Mouse (Mus musculus): ENCODE measurements around the gene 2310034G01Rik. TPM values are rescaled to one million over a fixed set of nuclear protein-coding genes. Genes with fewer than 3 reads are reported as not detected.

The 2310034G01Rik gene
- total and polyA plus RNA-seq, 3 experiments: 1.1 to 1.6 (median 1.4) TPM

DNA sequence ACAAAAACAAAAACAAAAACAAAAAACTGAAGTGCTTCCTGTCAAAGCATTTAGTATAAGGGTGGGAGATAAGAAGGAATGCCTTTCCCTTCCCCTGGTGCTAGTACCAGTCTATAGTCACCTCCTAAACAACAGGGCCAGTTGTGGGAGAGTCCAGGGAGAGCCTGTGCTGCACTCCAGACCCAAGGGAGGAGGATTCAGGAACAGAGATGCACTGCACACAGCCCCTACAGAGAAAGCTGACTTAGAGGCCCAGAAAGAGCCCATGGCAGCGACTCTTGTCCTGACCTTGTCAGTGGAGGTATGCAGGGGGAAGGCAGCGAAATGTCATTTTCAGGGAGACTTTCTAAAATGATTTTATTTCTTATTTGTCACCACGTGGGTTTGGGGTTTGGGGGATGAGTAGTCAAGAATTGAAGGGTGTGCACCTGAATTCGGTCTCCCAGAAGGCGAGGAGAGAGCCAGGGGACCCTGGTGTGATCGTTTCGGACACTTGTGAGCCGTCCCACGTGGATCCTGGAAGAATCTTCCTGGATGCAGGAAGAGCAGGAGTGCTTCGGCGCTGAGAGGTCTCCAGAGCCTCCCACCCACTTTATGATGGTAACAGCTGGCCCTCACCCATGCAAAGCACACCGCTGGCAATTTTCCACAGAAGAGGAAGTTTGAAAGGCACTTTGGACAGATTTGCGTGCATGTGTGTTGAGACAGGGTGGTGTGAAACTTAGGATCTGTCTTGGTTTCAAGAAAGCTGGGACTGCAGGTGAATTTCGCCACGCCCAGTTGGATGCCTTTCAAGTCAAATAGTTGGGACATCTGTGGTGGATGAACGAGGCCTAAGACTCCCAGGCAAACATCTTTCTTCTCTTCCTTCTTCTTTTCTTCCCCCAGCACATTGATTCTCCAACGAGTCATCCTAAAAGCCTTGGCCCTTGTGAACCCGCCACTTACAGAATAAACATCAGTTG, 46.6 kb downstream of the 2310034G01Rik start:
- H3K9me3 ChIP-seq (replicated peaks; ENCODE audit: low read length): no peaks in the 10 kb centered on the region
- no peak for TF ChIP-seq PAX5 (IDR thresholded peaks at IDR 0.05; ENCODE audit: low read length)
- TF ChIP-seq TBP (conservative IDR thresholded peaks at IDR 0.05; ENCODE audit: low read depth, low read length): no peak
- TF ChIP-seq MYC (IDR thresholded peaks at IDR 0.05; ENCODE audit: low read depth, low read length): no peak
- TF ChIP-seq ELF1 (IDR thresholded peaks at IDR 0.05; ENCODE audit: low read depth, low read length): no peak
- no peak for TF ChIP-seq E2F4 (IDR thresholded peaks at IDR 0.05; ENCODE audit: insufficient replicate concordance, low read depth, low read length)
- TF ChIP-seq CHD2 (IDR thresholded peaks at IDR 0.05; ENCODE audit: low read length): no peak; the same call in 1 of the 2 replicates
- no peak for TF ChIP-seq POLR2AphosphoS2 (IDR thresholded peaks at IDR 0.05; ENCODE audit: low read depth, low read length)
- TF ChIP-seq SIN3A (IDR thresholded peaks at IDR 0.05; ENCODE audit: low read length): no peak
- TF ChIP-seq KAT2A (IDR thresholded peaks at IDR 0.05; ENCODE audit: insufficient replicate concordance, low read length): no peak
- TF ChIP-seq RAD21 (IDR thresholded peaks at IDR 0.05; ENCODE audit: low read depth, low read length): no peak
- no peak for TF ChIP-seq MAFK (IDR thresholded peaks at IDR 0.05; ENCODE audit: insufficient replicate concordance, low read length)
- no peak for TF ChIP-seq HCFC1 (IDR thresholded peaks at IDR 0.05; ENCODE audit: low read depth, low read length)
- TF ChIP-seq SMC3 (IDR thresholded peaks at IDR 0.05; ENCODE audit: low read depth, low read length): no peak
- TF ChIP-seq MEF2A (IDR thresholded peaks at IDR 0.05; ENCODE audit: borderline replicate concordance, low read depth, low read length): no peak
- no peak for TF ChIP-seq RCOR1 (conservative IDR thresholded peaks at IDR 0.05; ENCODE audit: low read depth, low read length)
- TF ChIP-seq ZKSCAN1 (IDR thresholded peaks at IDR 0.05; ENCODE audit: borderline replicate concordance, low read depth, low read length): no peak
- TF ChIP-seq POLR2A (IDR thresholded peaks at IDR 0.05; ENCODE audit: low read depth, low read length): no peak
- TF ChIP-seq MXI1 (IDR thresholded peaks at IDR 0.05; ENCODE audit: low read depth, low read length): no peak; the same call in 1 of the 2 replicates
- H3K36me3 ChIP-seq (replicated peaks in 1 of 2; ENCODE audit: control insufficient read depth in 1 of 2, insufficient read depth in 1 of 2, low read length in 1 of 2): peaks cover 19 to 26% of the 10 kb centered on the region in 2 experiments
- H3K4me3 ChIP-seq (replicated peaks in 1 of 3; ENCODE audit: low read depth in 2 of 3, low read length in 2 of 3, poor library complexity in 1 of 3): peak overlapping the region; percentile 50 to 96 (median 71)
- H3K4me2 ChIP-seq (ENCODE audit: insufficient read depth, low read depth, poor library complexity, severe bottlenecking): peak overlapping the region; percentile 77
- peaks cover 8 to 32% of the 10 kb centered on the region in 2 experiments for H3K4me1 ChIP-seq (ENCODE audit: control insufficient read depth in 1 of 2, insufficient read depth in 2 of 2)
- H3K9ac ChIP-seq (ENCODE audit: insufficient read depth, low read depth): peak overlapping the region; percentile 9
- H3K27ac ChIP-seq (ENCODE audit: insufficient read depth, low read depth): peak overlapping the region; percentile 69; the same call in 1 of the 2 replicates
- peak; percentile 20 for DNase-seq (ENCODE audit: extremely low read depth)
- dilution Hi-C loops (cut with MboI; ENCODE audit: extremely low pct_ligation_motif_present, extremely low pct_unique_long_range_greater_than_20kb, low sequenced_read_pairs): no loop called here
- H3K27me3 ChIP-seq (replicated peaks): no peaks in the 10 kb centered on the region
- in situ Hi-C loops (cut with MboI; ENCODE audit: low pct_ligation_motif_present, low pct_unique_long_range_greater_than_20kb, low sequenced_read_pairs): no loop called here
- H3K79me2 ChIP-seq (replicated peaks; ENCODE audit: control insufficient read depth, extremely low read depth, insufficient read depth, poor library complexity, severe bottlenecking): peaks cover 6% of the 10 kb centered on the region

DNA sequence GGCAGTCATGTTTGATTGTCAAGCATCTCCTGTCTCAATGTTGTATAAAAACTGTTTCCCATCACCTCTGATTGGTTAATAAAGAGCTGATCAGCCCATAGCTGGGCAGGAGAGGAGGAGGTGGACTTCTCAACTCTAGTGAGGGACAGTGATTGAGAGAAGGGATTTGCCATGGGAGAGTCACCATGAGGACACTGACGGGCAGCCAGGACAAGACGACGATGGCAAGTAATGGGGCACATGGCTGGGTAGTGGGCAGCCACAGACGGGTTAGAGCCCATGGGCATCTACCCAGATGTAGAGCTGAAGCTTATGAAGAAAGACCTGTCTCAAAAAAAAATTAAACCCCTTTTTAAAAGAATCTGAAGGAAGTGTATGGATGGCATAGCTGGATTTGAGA, 47.6 kb downstream of the 2310034G01Rik start:
- Histone ChIP-seq H3K27ac (ENCODE audit: insufficient read depth, low read depth) (no peak overlapping the region), H3K4me1 (ENCODE audit: control insufficient read depth in 1 of 2, insufficient read depth in 2 of 2) (peaks cover 8 to 31% of the 10 kb centered on the region in 2 experiments), H3K9me3 (replicated peaks; ENCODE audit: low read length) (no peaks in the 10 kb centered on the region), H3K79me2 (replicated peaks; ENCODE audit: control insufficient read depth, extremely low read depth, insufficient read depth, poor library complexity, severe bottlenecking) (peaks cover 6% of the 10 kb centered on the region), H3K9ac (ENCODE audit: insufficient read depth, low read depth) (no peak overlapping the region), H3K27me3 (replicated peaks) (no peaks in the 10 kb centered on the region), H3K4me3 (replicated peaks in 1 of 3; ENCODE audit: low read depth in 2 of 3, low read length in 2 of 3, poor library complexity in 1 of 3) (no peak overlapping the region), H3K4me2 (ENCODE audit: insufficient read depth, low read depth, poor library complexity, severe bottlenecking) (no peak overlapping the region), H3K36me3 (replicated peaks in 1 of 2; ENCODE audit: control insufficient read depth in 1 of 2, insufficient read depth in 1 of 2, low read length in 1 of 2) (peaks cover 9 to 16% of the 10 kb centered on the region in 2 experiments)
- in situ Hi-C loops (cut with MboI; ENCODE audit: low pct_ligation_motif_present, low pct_unique_long_range_greater_than_20kb, low sequenced_read_pairs): no loop called here
- TF ChIP-seq PAX5 (IDR thresholded peaks at IDR 0.05; ENCODE audit: low read length) (no peak), USF1 (IDR thresholded peaks at IDR 0.05; ENCODE audit: low read depth, low read length) (no peak), ZMIZ1 (IDR thresholded peaks at IDR 0.05; ENCODE audit: low read depth, low read length) (no peak), HCFC1 (IDR thresholded peaks at IDR 0.05; ENCODE audit: low read depth, low read length) (no peak), ETS1 (conservative IDR thresholded peaks at IDR 0.05; ENCODE audit: low read depth, low read length) (no peak), MXI1 (IDR thresholded peaks at IDR 0.05; ENCODE audit: low read depth, low read length) (no peak), BHLHE40 (IDR thresholded peaks at IDR 0.05; ENCODE audit: low read depth, low read length) (no peak), SMC3 (IDR thresholded peaks at IDR 0.05; ENCODE audit: low read depth, low read length) (no peak), E2F4 (IDR thresholded peaks at IDR 0.05; ENCODE audit: insufficient replicate concordance, low read depth, low read length) (no peak), USF2 (conservative IDR thresholded peaks at IDR 0.05; ENCODE audit: low read depth, low read length) (no peak), GABPA (IDR thresholded peaks at IDR 0.05; ENCODE audit: insufficient replicate concordance, low read depth, low read length) (no peak), UBTF (IDR thresholded peaks at IDR 0.05; ENCODE audit: low read depth, low read length) (no peak)
- dilution Hi-C loops (cut with MboI; ENCODE audit: extremely low pct_ligation_motif_present, extremely low pct_unique_long_range_greater_than_20kb, low sequenced_read_pairs): no loop called here
- DNase-seq (ENCODE audit: extremely low read depth): no peak
